Mouse (Mus musculus) c-Kit-positive CD71-negative TER-119-negative erythroid progenitor cells, embryonic 14.5 days (primary cell): ENCODE measurements at regions not wholly inside any gene's neighbourhood (a gene's known extent, or its start where the extent isn't known, plus 50 kb on each side); places are given as distances from the start of the nearest gene placed in this dataset.
"Not testable (repeated sequence)": the region's sequence is repeated elsewhere in the genome, so short reads cannot be mapped to it uniquely, and the experiment has no call there.

Experiments used
- DNase-seq: peaks from one replicate; pipeline ENCODE4 v3.0.0-alpha.2; 2013; ENCODE audit warnings: low read depth

DNA sequence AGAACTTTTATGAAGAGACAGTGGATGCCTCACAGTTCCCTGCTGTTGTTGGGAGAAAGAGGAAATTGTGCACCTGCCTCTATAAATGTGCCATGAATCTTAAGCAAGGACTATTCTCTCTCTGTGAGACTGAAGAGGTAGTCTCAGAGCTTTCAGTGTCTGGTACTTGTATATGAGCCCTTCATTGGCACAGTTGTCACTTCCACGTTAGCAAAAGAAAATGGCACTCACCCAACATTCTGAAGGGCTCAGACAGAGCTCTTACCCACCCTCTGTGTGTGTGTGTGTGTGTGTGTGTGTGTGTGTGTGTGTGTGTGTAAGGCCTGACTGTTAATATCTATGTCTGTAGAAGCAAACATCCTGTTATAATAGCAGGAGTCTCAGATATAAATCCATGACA is 75.6 kb upstream of the Lhfpl3 start:
- no peak for DNase-seq

DNA sequence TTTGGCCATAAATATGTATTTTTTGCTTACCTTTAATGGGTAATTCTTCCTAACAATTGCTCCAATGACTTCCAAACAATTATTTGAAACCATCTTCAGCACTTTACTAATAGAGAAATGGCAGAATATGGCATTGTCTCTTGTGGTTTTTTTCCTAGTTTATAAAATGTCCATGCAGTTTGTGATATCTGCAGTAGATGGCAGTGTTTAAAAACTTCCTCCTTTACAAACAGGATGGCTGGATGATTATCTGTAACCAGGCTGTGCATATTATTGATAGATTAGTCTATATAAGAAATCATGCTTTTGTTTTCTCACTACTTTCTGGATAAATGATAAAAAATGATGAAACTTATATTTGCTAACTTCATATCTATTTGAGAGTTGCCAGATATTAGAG is 91.0 kb upstream of the Orc5 start:
- peak; percentile 2 for DNase-seq

DNA sequence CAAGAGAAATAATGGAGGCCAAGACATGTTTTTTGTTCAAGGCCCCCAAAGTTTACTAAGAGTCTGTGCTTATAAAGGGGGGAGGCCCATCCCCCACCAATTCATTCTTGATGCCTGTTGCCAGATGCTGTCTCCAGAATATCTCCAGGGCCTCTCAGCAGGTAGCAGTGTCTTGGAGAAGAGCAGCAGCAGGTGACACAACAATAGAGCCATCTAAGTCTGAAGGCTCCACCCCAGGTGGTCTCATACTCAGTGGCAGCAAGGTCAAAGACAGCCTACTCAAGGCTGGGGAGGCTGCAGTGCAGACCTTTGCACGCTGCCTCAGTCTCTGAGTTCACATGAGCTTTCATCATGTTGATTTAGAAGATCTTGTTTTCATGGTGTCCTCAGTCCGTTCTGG is 66.8 kb upstream of the Orc5 start:
- DNase-seq, result not testable (repeated sequence)
